In genomic region chr13:55640480-55640879, GRCm38 (mm10) we compare ENCODE assay signal across 8 mouse cellular contexts. TPM values are rescaled to one million over a fixed set of nuclear protein-coding genes. Genes with fewer than 3 reads are reported as not detected.
A peak's percentile ranks its signal among the peaks of the same experiment; 100 is the strongest.
DNase-seq lines count a peak whose midpoint lies in the region; ATAC-seq and TF ChIP-seq lines count a peak whose summit lies in the region.
"Not testable (repeated sequence)": the region's sequence is repeated elsewhere in the genome, so short reads cannot be mapped to it uniquely, and the experiment has no call there.

No protein-coding gene starts in this region.

- H3K4me1 ChIP-seq in ES-E14 (ENCODE audit: control insufficient read depth in 2 of 2, insufficient read depth in 2 of 2, low read length in 2 of 2, poor library complexity in 1 of 2); forebrain, embryonic 11.5 days (replicated peaks; ENCODE audit: control insufficient read depth, insufficient read depth, low read length); lung, embryonic 14.5 days (ENCODE audit: insufficient read depth): not testable (repeated sequence)

- H3K4me3 ChIP-seq in ES-E14 (ENCODE audit: insufficient read depth in 1 of 2, low read depth in 1 of 2, low read length in 2 of 2, poor library complexity in 1 of 2, severe bottlenecking in 1 of 2); forebrain, embryonic 11.5 days (ENCODE audit: low read depth, low read length); lung, embryonic 14.5 days (ENCODE audit: low read depth, low read length): not testable (repeated sequence)

- not testable (repeated sequence) for H3K9me3 ChIP-seq in ES-E14 (ENCODE audit: control insufficient read depth, insufficient read depth, low read depth, low read length); forebrain, embryonic 11.5 days (ENCODE audit: control insufficient read depth, low read length); lung, embryonic 14.5 days (ENCODE audit: low read depth, low read length)

- WGBS in forebrain, embryonic 11.5 days = 62% methylated on average over 8 of the region's 8 CpGs
- WGBS in lung, embryonic 14.5 days = 49% methylated on average over 8 of the region's 8 CpGs

- not testable (repeated sequence) for H3K9ac ChIP-seq in ES-E14 (ENCODE audit: insufficient read depth, low read depth, low read length, poor library complexity, severe bottlenecking); forebrain, embryonic 11.5 days (ENCODE audit: low read length); lung, embryonic 14.5 days

- not testable (repeated sequence) for ATAC-seq in forebrain, embryonic 11.5 days (replicated peaks; ENCODE audit: low FRiP score); lung, embryonic 14.5 days (ENCODE audit: insufficient read depth)

- not testable (repeated sequence) for H3K4me2 ChIP-seq in forebrain, embryonic 11.5 days (ENCODE audit: low read depth, low read length, severe bottlenecking); lung, embryonic 14.5 days

- H3K27ac ChIP-seq in ES-E14 (ENCODE audit: insufficient read depth, low read depth, low read length, poor library complexity, severe bottlenecking); forebrain, embryonic 11.5 days (ENCODE audit: low read depth, low read length); lung, embryonic 14.5 days (ENCODE audit: low read depth): not testable (repeated sequence)

- in situ Hi-C loops in ES-E14 (cut with MboI; ENCODE audit: low sequenced_read_pairs in 2 of 2, unreplicated experiment in 2 of 2) = not testable (repeated sequence)

- TF ChIP-seq CTCF in lung, embryonic 14.5 days (IDR thresholded peaks at IDR 0.05; ENCODE audit: low read depth) = peak; percentile 82

- H3K27me3 ChIP-seq in forebrain, embryonic 11.5 days (ENCODE audit: control insufficient read depth, insufficient read depth, low read length); lung, embryonic 14.5 days (ENCODE audit: insufficient read depth, low read length): not testable (repeated sequence)

- DNase-seq in ES-E14 (ENCODE audit: low read depth, low spot score) = peak; percentile 62
- DNase-seq in c-Kit-positive CD71-positive TER-119-positive erythroid progenitor cells, embryonic 14.5 days (ENCODE audit: low spot score) = peak; percentile 74
- DNase-seq in forebrain, embryonic 11.5 days (ENCODE audit: low spot score) = peak; percentile 89
- DNase-seq in heart, postnatal 14 days = peak; percentile 81 to 87
- DNase-seq in layer of hippocampus, adult 8-10 months (ENCODE audit: low spot score in 2 of 2) = peak; percentile 44 to 83
- peak; percentile 90 for DNase-seq in lung, embryonic 14.5 days
- peak; percentile 72 for DNase-seq in ovary, postnatal 36 days (ENCODE audit: low spot score)
- peak; percentile 24 to 72 for DNase-seq in thymus, postnatal 10 days (ENCODE audit: low spot score in 2 of 2)

- intact Hi-C loops in heart, postnatal 14 days (cut with DNase I) = loop anchor here (1.0 to 5.0 kb wide), 2 partner anchors 39 to 87 kb away; partner anchors contain the start of gene Pcbd2

- peaks cover 32% of the 10 kb centered on the region for H3K36me3 ChIP-seq in ES-E14 (ENCODE audit: control insufficient read depth, insufficient read depth, low read length, poor library complexity, severe bottlenecking)
- not testable (repeated sequence) for H3K36me3 ChIP-seq in forebrain, embryonic 11.5 days (ENCODE audit: control insufficient read depth, insufficient read depth, low read length)
- H3K36me3 ChIP-seq in lung, embryonic 14.5 days (ENCODE audit: insufficient read depth) = peaks cover 51% of the 10 kb centered on the region

TF ChIP-seq in ES-E14, 5 proteins besides CTCF, POLR2A, EP300 and RAD21:
- peak; percentile 85 for TF ChIP-seq ZNF384 (IDR thresholded peaks at IDR 0.05; ENCODE audit: low read depth, low read length)

RNA-seq across cellular contexts. Expression of gene Ddx46, which starts 5.7 kb away (rescaled TPM):
- 45.5 and 56.4 TPM in 2 replicates for total RNA-seq in ES-E14 (2012; rRNA removed)
- polyA plus RNA-seq in forebrain, embryonic 11.5 days (2014; fragmentation: Nextera tagmentation; extraction: Ambion mirVana) = 56.8 and 58.2 TPM in 2 replicates
- 10 to 100 TPM; 26.0 TPM for total RNA-seq in heart, postnatal 14 days (2021)
- 10 to 100 TPM; 41.8 to 48.4 (median 46.2) TPM for total RNA-seq in layer of hippocampus, adult 8-10 months (2022)
- polyA plus RNA-seq in lung, embryonic 14.5 days (2014; fragmentation: Nextera tagmentation; extraction: Ambion mirVana) = 38.5 and 43.7 TPM in 2 replicates

RNA-seq across cellular contexts. Expression of gene Caml, which starts 17.7 kb away (rescaled TPM):
- 47.8 and 56.3 TPM in 2 replicates for total RNA-seq in ES-E14 (2012; rRNA removed)
- 65.4 and 69.7 TPM in 2 replicates for polyA plus RNA-seq in forebrain, embryonic 11.5 days (2014; fragmentation: Nextera tagmentation; extraction: Ambion mirVana)
- 10 to 100 TPM; 13.9 to 14.1 TPM for total RNA-seq in heart, postnatal 14 days (2021)
- total RNA-seq in layer of hippocampus, adult 8-10 months (2022) = 10 to 100 TPM; 41.5 to 54.7 (median 46.1) TPM
- polyA plus RNA-seq in lung, embryonic 14.5 days (2014; fragmentation: Nextera tagmentation; extraction: Ambion mirVana) = 54.9 and 55.8 TPM in 2 replicates

RNA-seq across cellular contexts. Expression of gene B4galt7, which starts 40.8 kb away (rescaled TPM):
- total RNA-seq in ES-E14 (2012; rRNA removed) = 21.0 and 24.3 TPM in 2 replicates
- 24.5 and 25.6 TPM in 2 replicates for polyA plus RNA-seq in forebrain, embryonic 11.5 days (2014; fragmentation: Nextera tagmentation; extraction: Ambion mirVana)
- total RNA-seq in heart, postnatal 14 days (2021) = 10 to 100 TPM; 10.0 to 11.4 TPM
- 10 to 100 TPM; 21.5 to 28.7 (median 24.8) TPM for total RNA-seq in layer of hippocampus, adult 8-10 months (2022)
- polyA plus RNA-seq in lung, embryonic 14.5 days (2014; fragmentation: Nextera tagmentation; extraction: Ambion mirVana) = 16.3 and 22.1 TPM in 2 replicates

RNA-seq across cellular contexts. Expression of gene B230219D22Rik, which starts 52.4 kb away (rescaled TPM):
- total RNA-seq in ES-E14 (2012; rRNA removed) = 32.1 and 40.0 TPM in 2 replicates
- 68.4 and 74.3 TPM in 2 replicates for polyA plus RNA-seq in forebrain, embryonic 11.5 days (2014; fragmentation: Nextera tagmentation; extraction: Ambion mirVana)
- total RNA-seq in heart, postnatal 14 days (2021) = 10 to 100 TPM; 49.7 to 52.5 TPM
- total RNA-seq in layer of hippocampus, adult 8-10 months (2022) = 10 to 100 TPM; 67.1 to 69.6 (median 68.9) TPM
- 79.7 and 84.8 TPM in 2 replicates for polyA plus RNA-seq in lung, embryonic 14.5 days (2014; fragmentation: Nextera tagmentation; extraction: Ambion mirVana)
